Mouse (Mus musculus) neural tube, embryonic 12.5 days (tissue): ENCODE measurements around the gene BC030867. TPM values are rescaled to one million over a fixed set of nuclear protein-coding genes. Genes with fewer than 3 reads are reported as not detected.
"Not testable (repeated sequence)": the region's sequence is repeated elsewhere in the genome, so short reads cannot be mapped to it uniquely, and the experiment has no call there.

Experiments
- ATAC-seq: fragments of 200-750 bp; cut with Nextera tagmentation; 2 replicates; pipeline ENCODE4 v1.8.0; 2017; ENCODE audit warnings: low read depth, mild to moderate bottlenecking, moderate TSS enrichment, moderate library complexity; ENCODE audit not compliant: low FRiP score
- H3K27ac ChIP-seq: fragments of 300-500 bp; sonication (generic); 2 replicates; pipeline ENCODE4 v1.5.1; 2016
- H3K27me3 ChIP-seq: fragments of 300-500 bp; sonication (generic); replicated peaks from 2 replicates; pipeline ENCODE4 v1.6.1; 2016; ENCODE audit warnings: mild to moderate bottlenecking
- H3K36me3 ChIP-seq: fragments of 300-500 bp; sonication (generic); 2 replicates; pipeline ENCODE4 v1.6.1; 2016; ENCODE audit warnings: mild to moderate bottlenecking
- H3K4me1 ChIP-seq: fragments of 300-500 bp; sonication (generic); 2 replicates; pipeline ENCODE4 v1.6.1; 2016
- H3K4me2 ChIP-seq: fragments of 300-500 bp; sonication (generic); replicated peaks from 2 replicates; pipeline ENCODE4 v1.6.1; 2016; ENCODE audit warnings: mild to moderate bottlenecking
- H3K4me3 ChIP-seq: fragments of 300-500 bp; sonication (generic); 2 replicates; pipeline ENCODE4 v1.5.1; 2016
- H3K9ac ChIP-seq: fragments of 300-500 bp; sonication (generic); 2 replicates; pipeline ENCODE4 v1.6.1; 2016; ENCODE audit warnings: mild to moderate bottlenecking
- H3K9me3 ChIP-seq: fragments of 300-500 bp; sonication (generic); 2 replicates; pipeline ENCODE4 v1.6.1; 2016; ENCODE audit warnings: mild to moderate bottlenecking
- WGBS: fragments of 180-500 bp; shearing (Covaris S2); methylation state at CpG from one replicate; pipeline ENCODE4 v1.1.7; 2016; 5-methylcytosine and 5-hydroxymethylcytosine counted together
- polyA plus RNA-seq: library from polyadenylated mRNA; unstranded; fragments of >200 nt; fragmentation: Nextera tagmentation; extraction: Ambion mirVana; gene quantifications from 2 replicates; pipeline ENCODE4 v1.2.1, GENCODE M21; 2016

The BC030867 gene
- polyA plus RNA-seq, 1 experiment from 2014 or later = 10.0 TPM

GRCm38 (mm10) chr11:102265816-102266215 lies 17.1 kb downstream of the BC030867 start:
- no peak overlapping the region for H3K4me2 ChIP-seq
- H3K27ac ChIP-seq = no peak overlapping the region
- no peak overlapping the region for H3K4me3 ChIP-seq
- WGBS = 73% methylated on average over 14 of the region's 14 CpGs
- peaks cover 4% of the 10 kb centered on the region; the same call in 1 of the 2 replicates for H3K4me1 ChIP-seq
- no peak overlapping the region for H3K9ac ChIP-seq
- H3K36me3 ChIP-seq = peaks cover 5% of the 10 kb centered on the region; the same call in 1 of the 2 replicates
- H3K27me3 ChIP-seq = no peaks in the 10 kb centered on the region
- H3K9me3 ChIP-seq = no peaks in the 10 kb centered on the region
- ATAC-seq = no peak

- Histone ChIP-seq H3K4me3 (no peak overlapping the region), H3K4me2 (0 out of 2 replicates have a peak overlapping the region, but pooled peaks have one; percentile 17), H3K9me3 (no peaks in the 10 kb centered on the region), H3K4me1 (peaks cover 4% of the 10 kb centered on the region; the same call in 1 of the 2 replicates), H3K36me3 (peaks cover 5% of the 10 kb centered on the region; the same call in 1 of the 2 replicates), H3K27ac (no peak overlapping the region), H3K9ac (0 out of 2 replicates have a peak overlapping the region, but pooled peaks have one; percentile 8), H3K27me3 (no peaks in the 10 kb centered on the region)
- WGBS = 86% methylated on average over 8 of the region's 8 CpGs
- ATAC-seq = no peak
Observed at GRCm38 (mm10) chr11:102266631-102267355, 18.1 kb downstream of the BC030867 start.

DNA sequence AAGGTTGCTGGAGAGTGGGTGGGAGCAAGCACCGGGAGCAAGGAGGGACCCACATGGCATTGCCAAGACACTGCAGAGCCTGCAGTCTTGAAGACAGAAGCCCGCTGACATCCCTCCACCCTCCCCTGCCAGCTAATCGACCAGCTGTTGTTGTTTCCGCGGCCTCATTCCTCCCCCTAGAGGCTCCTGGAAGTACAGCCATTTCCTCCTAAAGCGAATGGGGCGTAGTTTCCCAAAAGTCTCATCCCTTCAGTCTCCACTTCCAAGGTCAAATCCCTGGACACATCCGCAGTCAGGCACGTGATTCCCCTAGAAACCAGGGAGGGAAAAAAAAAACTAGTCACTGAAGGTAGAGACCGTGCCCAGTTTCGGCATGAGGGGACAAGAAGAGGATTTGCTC lies 18.8 kb downstream of the BC030867 start:
- no peak overlapping the region for H3K4me3 ChIP-seq
- ATAC-seq = 0 out of 2 replicates have a peak, but pooled peaks have one; percentile 56
- H3K4me1 ChIP-seq = peaks cover 4% of the 10 kb centered on the region; the same call in 1 of the 2 replicates
- no peaks in the 10 kb centered on the region for H3K9me3 ChIP-seq
- no peak overlapping the region for H3K9ac ChIP-seq
- 0 out of 2 replicates have a peak overlapping the region, but pooled peaks have one; percentile 17 for H3K4me2 ChIP-seq
- no peak overlapping the region for H3K27ac ChIP-seq
- H3K27me3 ChIP-seq = no peaks in the 10 kb centered on the region
- WGBS = 8% methylated on average over 11 of the region's 11 CpGs
- H3K36me3 ChIP-seq = peaks cover 3% of the 10 kb centered on the region; the same call in 1 of the 2 replicates

- Histone ChIP-seq H3K27me3 (no peaks in the 10 kb centered on the region), H3K36me3 (peaks cover 3% of the 10 kb centered on the region; the same call in 1 of the 2 replicates), H3K9ac (no peak within 1 kb of the TSS), H3K4me2 (no peak within 1 kb of the TSS), H3K4me3 (no peak within 1 kb of the TSS), H3K27ac (no peak within 1 kb of the TSS), H3K4me1 (peaks cover 4% of the 10 kb centered on the region; the same call in 1 of the 2 replicates), H3K9me3 (no peaks in the 10 kb centered on the region)
- ATAC-seq = no peak
- WGBS = 84% methylated on average over 12 of the region's 12 CpGs
Observed at GRCm38 (mm10) chr11:102268520-102269244, 20.0 kb downstream of the BC030867 start, which contains the start of gene Asb16. Asb16 (plus strand) TSS chr11:102268743.

DNA sequence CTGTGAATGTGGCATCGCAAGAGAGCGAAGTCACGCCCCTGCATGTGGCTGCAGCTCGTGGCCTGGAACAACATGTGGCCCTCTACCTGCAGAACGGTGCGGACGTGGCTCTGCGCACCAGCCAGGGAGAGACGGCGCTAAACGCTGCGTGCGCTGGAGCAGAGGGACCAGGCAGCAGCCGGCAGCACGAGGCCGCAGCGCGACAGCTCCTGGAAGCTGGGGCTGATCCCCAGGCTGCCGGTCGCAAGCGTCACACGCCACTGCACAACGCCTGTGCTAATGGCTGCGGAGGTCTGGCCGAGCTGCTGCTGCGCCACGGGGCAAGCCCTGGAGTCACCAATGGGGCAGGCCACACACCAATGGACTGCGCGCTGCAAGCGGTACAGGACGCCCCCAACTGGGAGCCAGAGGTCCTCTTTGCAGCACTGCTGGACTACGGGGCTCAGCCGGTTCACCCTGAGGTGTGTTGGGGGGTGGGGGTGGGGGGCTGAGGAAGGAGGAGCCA lies 27.8 kb downstream of the BC030867 start:
- no peaks in the 10 kb centered on the region for H3K9me3 ChIP-seq
- no peaks in the 10 kb centered on the region for H3K36me3 ChIP-seq
- H3K27ac ChIP-seq = no peak overlapping the region
- H3K4me3 ChIP-seq = peak overlapping the region; percentile 33
- ATAC-seq = peak; percentile 37; the same call in 1 of the 2 replicates
- peak overlapping the region; percentile 79 for H3K4me2 ChIP-seq
- peak overlapping the region; percentile 43 for H3K9ac ChIP-seq
- 2% methylated on average over 33 of the region's 33 CpGs for WGBS
- H3K27me3 ChIP-seq = peaks cover 5% of the 10 kb centered on the region
- peaks cover 9% of the 10 kb centered on the region for H3K4me1 ChIP-seq

GRCm38 (mm10) chr11:102277754-102278153 lies 29.1 kb downstream of the BC030867 start:
- WGBS = 68% methylated on average over 8 of the region's 12 CpGs

GRCm38 (mm10) chr11:102279595-102279994 lies 30.9 kb downstream of the BC030867 start:
- peaks cover 9% of the 10 kb centered on the region for H3K4me1 ChIP-seq
- H3K9ac ChIP-seq = no peak overlapping the region
- WGBS = 95% methylated on average over 3 of the region's 3 CpGs
- H3K36me3 ChIP-seq = no peaks in the 10 kb centered on the region
- no peak overlapping the region for H3K4me2 ChIP-seq
- H3K27ac ChIP-seq = no peak overlapping the region
- H3K4me3 ChIP-seq = no peak overlapping the region
- H3K9me3 ChIP-seq = no peaks in the 10 kb centered on the region
- peaks cover 5% of the 10 kb centered on the region for H3K27me3 ChIP-seq
- no peak for ATAC-seq

More at GRCm38 (mm10) chr11:102277754-102278153, 29.1 kb downstream of the BC030867 start:
- peaks cover 5% of the 10 kb centered on the region for H3K27me3 ChIP-seq
- no peak overlapping the region for H3K9ac ChIP-seq
- no peak overlapping the region for H3K4me3 ChIP-seq
- H3K4me2 ChIP-seq = no peak overlapping the region
- H3K4me1 ChIP-seq = peaks cover 9% of the 10 kb centered on the region
- no peaks in the 10 kb centered on the region for H3K36me3 ChIP-seq
- no peak for ATAC-seq
- H3K9me3 ChIP-seq = no peaks in the 10 kb centered on the region
- H3K27ac ChIP-seq = no peak overlapping the region

GRCm38 (mm10) chr11:102280267-102280666 lies 31.6 kb downstream of the BC030867 start:
- not testable (repeated sequence) for H3K36me3 ChIP-seq, H3K9me3 ChIP-seq, H3K4me2 ChIP-seq, H3K4me1 ChIP-seq, H3K4me3 ChIP-seq, H3K27me3 ChIP-seq, H3K9ac ChIP-seq, H3K27ac ChIP-seq, ATAC-seq
- 74% methylated on average over 6 of the region's 6 CpGs for WGBS

DNA sequence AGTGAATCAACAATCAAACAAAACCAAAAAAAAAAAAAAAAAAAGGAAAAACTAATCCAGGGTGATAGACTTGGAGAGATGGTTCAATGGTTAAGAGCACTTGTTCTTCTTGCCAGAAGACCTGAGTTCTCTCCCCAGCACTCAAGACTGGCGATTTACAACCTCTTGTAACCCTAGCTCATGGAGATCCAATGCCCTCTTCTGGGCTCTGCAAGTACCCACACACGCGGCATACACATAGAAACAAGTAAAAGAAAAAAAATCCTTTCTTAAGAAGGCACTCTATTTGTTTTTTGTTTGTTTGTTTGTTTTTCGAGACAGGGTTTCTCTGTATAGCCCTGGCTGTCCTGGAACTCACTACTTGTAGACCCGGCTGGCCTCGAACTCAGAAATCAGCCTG lies 35.2 kb downstream of the BC030867 start:
- Histone ChIP-seq H3K9ac (no peak overlapping the region), H3K4me2 (peak overlapping the region; percentile 79), H3K27ac (no peak overlapping the region), H3K9me3 (no peaks in the 10 kb centered on the region), H3K4me1 (peaks cover 13% of the 10 kb centered on the region), H3K4me3 (no peak overlapping the region), H3K27me3 (no peaks in the 10 kb centered on the region), H3K36me3 (peaks cover 16% of the 10 kb centered on the region)
- WGBS = 88% methylated on average over 6 of the region's 6 CpGs
- no peak for ATAC-seq

- Histone ChIP-seq H3K9ac (peak within 1 kb of the TSS; percentile 83), H3K4me3 (peak within 1 kb of the TSS; percentile 80), H3K4me1 (peaks cover 15% of the 10 kb centered on the region), H3K27ac (no peak within 1 kb of the TSS), H3K27me3 (no peaks in the 10 kb centered on the region), H3K4me2 (peak within 1 kb of the TSS; percentile 79), H3K9me3 (no peaks in the 10 kb centered on the region), H3K36me3 (peaks cover 20% of the 10 kb centered on the region)
- under 1% methylated on average over 32 of the region's 32 CpGs for WGBS
- ATAC-seq = peak; percentile 88
Observed at GRCm38 (mm10) chr11:102284501-102285094, 35.9 kb downstream of the BC030867 start, which contains the start of gene Tmub2. Tmub2 (plus strand) TSS chr11:102284931.

GRCm38 (mm10) chr11:102285095-102285834 lies 36.6 kb downstream of the BC030867 start:
- peaks cover 17% of the 10 kb centered on the region for H3K4me1 ChIP-seq
- 5% methylated on average over 31 of the region's 31 CpGs for WGBS
- peak overlapping the region; percentile 80 for H3K4me3 ChIP-seq
- peak overlapping the region; percentile 79 for H3K4me2 ChIP-seq
- H3K9ac ChIP-seq = peak overlapping the region; percentile 83
- H3K36me3 ChIP-seq = peaks cover 25% of the 10 kb centered on the region
- H3K27me3 ChIP-seq = no peaks in the 10 kb centered on the region
- H3K9me3 ChIP-seq = no peaks in the 10 kb centered on the region
- peak; percentile 78 for ATAC-seq
- no peak overlapping the region for H3K27ac ChIP-seq
